Mouse (Mus musculus) right cerebral cortex, postnatal 4 days (tissue): ENCODE data around the gene Vwf.
A peak's percentile ranks its signal among the peaks of the same experiment; 100 is the strongest.

Experiments
- DNase-seq: peaks from one replicate; pipeline ENCODE4 v3.0.0-alpha.2; 2022

Vwf gene

DNA sequence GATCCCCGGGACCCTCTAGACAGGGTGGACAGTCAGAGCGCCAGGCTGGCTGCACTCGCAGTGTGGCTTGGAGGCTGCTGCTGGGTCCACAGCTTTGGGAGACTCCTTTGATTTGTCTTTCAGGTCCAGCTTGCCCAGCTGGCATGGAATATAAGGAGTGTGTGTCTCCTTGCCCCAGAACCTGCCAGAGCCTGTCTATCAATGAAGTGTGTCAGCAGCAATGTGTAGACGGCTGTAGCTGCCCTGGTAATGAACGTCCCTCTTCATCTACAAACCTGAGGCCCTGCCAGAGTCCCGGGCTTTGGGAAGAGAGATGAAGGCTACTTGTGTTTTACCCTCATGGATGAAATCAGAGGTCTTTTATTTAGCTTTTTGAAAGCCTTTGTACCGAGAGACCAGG is 43.5 kb downstream of the Vwf start:
- no peak for DNase-seq

DNA sequence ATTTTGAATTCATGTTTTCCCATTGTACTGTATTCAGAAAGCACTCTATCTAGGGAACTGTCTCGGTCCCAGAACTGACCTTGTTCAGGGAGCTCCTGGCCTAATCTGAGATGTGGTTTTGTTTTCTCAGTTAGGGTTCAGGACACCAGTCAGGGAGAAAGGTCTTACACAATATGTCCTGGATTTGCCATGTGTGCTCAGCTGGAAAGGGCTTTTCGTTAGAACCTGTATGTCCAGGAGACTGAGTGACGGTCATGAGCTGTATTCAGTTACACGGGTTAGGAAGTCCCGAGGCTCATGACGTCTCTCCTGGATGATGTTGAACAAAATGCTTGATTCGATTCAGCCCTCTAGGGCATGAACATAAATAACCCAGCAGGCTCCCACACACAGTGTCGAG is 43.9 kb downstream of the Vwf start:
- no peak for DNase-seq

GRCm38 (mm10) chr6:125591652-125592385 is 45.2 kb downstream of the Vwf start:
- no peak for DNase-seq

- DNase-seq, result no peak
Observed at GRCm38 (mm10) chr6:125592536-125592935, 46.0 kb downstream of the Vwf start.

- DNase-seq, result no peak
Observed at GRCm38 (mm10) chr6:125594311-125594710, 47.7 kb downstream of the Vwf start.

GRCm38 (mm10) chr6:125594825-125595224 is 48.3 kb downstream of the Vwf start:
- DNase-seq, result no peak

GRCm38 (mm10) chr6:125596701-125597318 is 50.2 kb downstream of the Vwf start:
- no peak for DNase-seq

GRCm38 (mm10) chr6:125597716-125598115 is 51.1 kb downstream of the Vwf start:
- no peak for DNase-seq

- peak; percentile 66 for DNase-seq
Observed at GRCm38 (mm10) chr6:125600036-125600558, 53.5 kb downstream of the Vwf start.

DNA sequence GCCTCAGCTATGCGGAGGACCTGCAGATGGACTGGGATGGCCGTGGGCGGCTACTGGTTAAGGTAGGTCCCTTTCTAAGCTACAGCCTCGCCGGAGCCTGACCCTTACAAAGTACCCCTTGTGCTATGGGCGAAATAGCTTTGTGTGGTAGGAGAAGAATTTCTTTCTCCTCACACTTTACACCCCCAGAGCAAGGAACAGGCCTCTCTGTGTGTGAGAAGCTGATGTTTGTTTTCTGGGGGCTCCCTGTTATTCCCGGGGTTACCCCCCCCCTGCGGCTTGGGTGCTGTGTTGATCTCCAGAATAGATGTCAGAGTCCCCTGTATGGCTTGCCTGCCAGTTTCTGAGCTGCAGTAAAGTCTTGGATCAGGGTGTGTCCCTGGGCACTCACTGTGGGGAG is 54.1 kb downstream of the Vwf start:
- no peak for DNase-seq

- DNase-seq, result no peak
Observed at GRCm38 (mm10) chr6:125601190-125601589, 54.6 kb downstream of the Vwf start.

DNA sequence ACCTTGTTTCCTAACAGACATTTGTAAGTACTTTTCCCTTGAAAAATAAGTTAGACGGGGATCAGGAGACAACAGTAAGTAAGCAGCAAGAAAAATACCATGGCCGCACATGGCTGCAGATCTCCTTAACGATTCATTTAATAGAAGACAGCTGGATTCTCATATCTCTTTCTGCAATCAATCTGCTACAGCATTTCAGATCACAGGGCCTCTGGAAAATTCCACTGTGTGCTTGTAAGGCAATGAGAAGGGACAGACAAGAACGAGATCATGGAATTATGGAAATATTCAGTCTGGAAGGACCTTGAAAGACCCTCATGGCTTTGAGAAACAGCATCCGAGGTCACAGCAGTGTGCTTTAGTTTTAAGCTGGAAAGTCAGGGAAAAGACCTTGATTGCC is 55.2 kb downstream of the Vwf start:
- no peak for DNase-seq

- DNase-seq, result no peak
Observed at GRCm38 (mm10) chr6:125602354-125602753, 55.8 kb downstream of the Vwf start.

DNA sequence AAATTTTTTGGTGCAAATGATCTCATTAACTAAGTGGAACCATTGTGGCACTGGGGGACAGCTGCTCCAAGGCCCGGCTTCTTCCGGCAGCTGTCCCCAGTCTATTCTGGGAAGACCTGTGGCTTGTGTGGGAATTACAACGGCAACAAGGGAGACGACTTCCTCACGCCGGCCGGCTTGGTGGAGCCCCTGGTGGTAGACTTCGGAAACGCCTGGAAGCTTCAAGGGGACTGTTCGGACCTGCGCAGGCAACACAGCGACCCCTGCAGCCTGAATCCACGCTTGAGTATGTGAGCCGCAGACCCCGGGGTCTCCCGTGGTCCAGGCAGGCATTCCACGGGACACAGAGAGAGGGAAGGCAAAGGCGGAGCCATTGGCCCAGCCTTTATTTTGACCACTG is 56.7 kb downstream of the Vwf start:
- DNase-seq, result peak; percentile 83

DNA sequence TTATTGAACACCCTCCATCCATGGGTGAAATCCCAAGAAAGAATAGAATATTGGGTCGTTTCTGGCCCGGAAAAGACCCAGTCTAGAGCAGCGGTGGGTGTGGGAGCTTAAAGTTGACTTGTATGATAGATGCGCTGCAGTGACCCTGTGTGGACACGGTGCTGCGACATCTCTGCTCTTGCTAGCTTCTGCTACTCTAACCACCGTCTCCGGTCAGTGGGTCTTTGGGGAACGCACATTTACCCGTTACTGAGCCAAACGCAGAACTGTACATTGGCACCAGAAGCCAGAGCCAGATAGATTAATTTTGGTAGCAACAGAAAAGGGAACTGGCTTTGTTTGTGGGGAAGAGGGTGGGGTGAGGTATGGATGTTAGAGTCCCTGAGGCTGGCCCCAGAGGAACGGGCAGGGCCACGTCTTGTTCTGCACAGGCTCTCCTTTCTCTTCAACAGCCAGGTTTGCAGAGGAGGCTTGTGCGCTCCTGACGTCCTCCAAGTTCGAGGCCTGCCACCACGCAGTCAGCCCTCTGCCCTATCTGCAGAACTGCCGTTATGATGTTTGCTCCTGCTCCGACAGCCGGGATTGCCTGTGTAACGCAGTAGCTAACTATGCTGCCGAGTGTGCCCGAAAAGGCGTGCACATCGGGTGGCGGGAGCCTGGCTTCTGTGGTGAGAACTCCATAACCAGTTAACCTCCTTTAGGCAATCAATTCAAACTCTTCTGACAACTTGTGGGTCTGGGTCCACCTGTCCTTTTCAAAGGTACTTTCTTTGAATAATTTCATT is 57.3 kb downstream of the Vwf start:
- no peak for DNase-seq

- peak; percentile 60 for DNase-seq
Observed at GRCm38 (mm10) chr6:125604463-125605191, 58.1 kb downstream of the Vwf start.

- DNase-seq, result no peak
Observed at GRCm38 (mm10) chr6:125609025-125609424, 62.5 kb downstream of the Vwf start.

GRCm38 (mm10) chr6:125617855-125618254 is 71.3 kb downstream of the Vwf start:
- no peak for DNase-seq

DNA sequence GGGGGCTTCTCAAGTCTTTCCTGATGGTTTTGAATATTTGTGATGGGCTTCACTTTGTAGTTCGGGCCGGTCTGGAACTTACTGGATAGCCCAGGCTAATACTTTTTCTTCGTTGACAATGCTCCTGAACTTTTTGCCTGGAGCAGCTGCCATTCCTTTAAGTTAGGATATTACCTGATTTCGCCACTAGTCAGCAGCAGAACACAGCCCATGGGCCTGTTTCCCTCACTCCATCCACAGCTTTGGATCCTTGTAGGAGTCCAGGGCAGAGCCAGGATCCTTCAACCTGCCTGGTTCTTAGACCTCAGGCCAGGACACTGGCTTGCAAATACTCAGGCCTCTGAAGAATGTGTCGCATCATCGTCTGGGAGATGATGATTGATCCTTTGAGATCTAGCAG is 74.2 kb downstream of the Vwf start:
- DNase-seq, result peak; percentile 42

- DNase-seq, result no peak
Observed at GRCm38 (mm10) chr6:125622434-125622833, 75.9 kb downstream of the Vwf start.

- no peak for DNase-seq
Observed at GRCm38 (mm10) chr6:125640486-125640885, 93.9 kb downstream of the Vwf start.

DNA sequence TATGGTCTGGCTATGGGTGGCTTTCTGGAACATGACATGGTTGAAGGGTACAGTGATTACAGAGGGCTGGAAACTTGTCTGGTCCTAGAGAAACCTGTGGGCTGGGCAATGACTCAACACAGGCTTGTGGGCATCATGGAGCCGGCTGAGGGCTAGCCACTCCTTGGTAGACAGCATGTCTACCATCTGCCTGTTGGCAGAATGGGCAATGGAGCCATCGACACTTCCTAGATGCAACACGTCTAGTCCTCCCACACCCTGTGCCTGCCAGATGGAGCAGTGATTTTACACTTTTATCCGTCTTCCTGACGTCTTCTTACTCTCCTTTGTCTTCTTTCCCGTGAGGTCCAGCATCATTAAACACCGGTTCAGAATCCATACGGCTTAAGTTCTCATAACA is 94.6 kb downstream of the Vwf start:
- no peak for DNase-seq

DNA sequence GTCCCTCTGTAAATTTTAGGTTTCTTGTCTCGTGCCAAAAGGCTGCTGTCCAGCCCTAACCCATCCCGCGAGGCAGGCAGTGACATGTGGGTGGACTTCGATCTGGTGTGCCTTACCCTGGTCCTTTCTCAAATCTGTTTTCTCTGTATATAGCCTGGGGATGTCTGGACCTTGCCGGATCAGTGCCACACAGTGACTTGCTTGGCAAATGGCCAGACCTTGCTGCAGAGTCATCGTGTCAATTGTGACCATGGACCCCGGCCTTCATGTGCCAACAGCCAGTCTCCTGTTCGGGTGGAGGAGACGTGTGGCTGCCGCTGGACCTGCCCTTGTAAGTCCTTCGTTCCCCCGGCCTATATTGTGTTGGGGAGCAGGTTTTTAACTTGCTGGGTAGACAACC is 102.4 kb downstream of the Vwf start:
- DNase-seq, result no peak
